In genomic region chr4:132484231-132484630, GRCm38 (mm10) we compare ENCODE assay signal across 15 mouse cellular contexts.
"Had no signal": no experiment of that assay in that cellular context is flagged by ENCODE, and none has a peak within 500 bp of the region (broad histone marks: within the 10 kb centered on the region; RNA-seq: fewer than 3 reads in every experiment).

No protein-coding gene starts in this region.

- H3K27me3 ChIP-seq: megakaryocyte, embryonic 14.5 days; midbrain, embryonic 13.5 days; midbrain, embryonic 15.5 days; neural tube, embryonic 12.5 days; stomach, embryonic 15.5 days had no signal

- H3K4me2 ChIP-seq: lung, embryonic 14.5 days; midbrain, embryonic 11.5 days; midbrain, embryonic 13.5 days; midbrain, embryonic 15.5 days; neural tube, embryonic 12.5 days; stomach, embryonic 15.5 days had no signal

- ATAC-seq: midbrain, embryonic 13.5 days; midbrain, embryonic 15.5 days had no signal

- H3K9me3 ChIP-seq: megakaryocyte, embryonic 14.5 days; midbrain, embryonic 13.5 days; midbrain, embryonic 15.5 days; neural tube, embryonic 12.5 days; stomach, embryonic 15.5 days had no signal

- H3K4me3 ChIP-seq: megakaryocyte, embryonic 14.5 days; midbrain, embryonic 13.5 days; midbrain, embryonic 15.5 days; neural tube, embryonic 12.5 days; stomach, embryonic 15.5 days had no signal

- H3K9ac ChIP-seq: lung, embryonic 14.5 days; midbrain, embryonic 13.5 days; midbrain, embryonic 15.5 days; neural tube, embryonic 12.5 days; stomach, embryonic 15.5 days had no signal

- H3K27ac ChIP-seq: macrophage; midbrain, embryonic 13.5 days; midbrain, embryonic 15.5 days; neural tube, embryonic 12.5 days; stomach, embryonic 15.5 days; stomach, postnatal 0 days had no signal

- H3K4me1 ChIP-seq: midbrain, embryonic 13.5 days; midbrain, embryonic 15.5 days; neural tube, embryonic 12.5 days had no signal

- H3K36me3 ChIP-seq: midbrain, embryonic 13.5 days; midbrain, embryonic 15.5 days; neural tube, embryonic 12.5 days; stomach, embryonic 15.5 days had no signal

- DNase-seq: lung, adult 18-20 months; lung, embryonic 14.5 days; lung, postnatal 10 days; right cerebral cortex, postnatal 14 days; thymus, adult 2 months; thymus, postnatal 25 days; thymus, postnatal 4 days had no signal
